Mouse (Mus musculus): Measurements from ENCODE around the gene Ank3. TPM values are rescaled to one million over a fixed set of nuclear protein-coding genes. Genes with fewer than 3 reads are reported as not detected.

Gene Ank3
- polyA plus RNA-seq, 1 experiment from 2014 or later: 10.0 TPM

DNA sequence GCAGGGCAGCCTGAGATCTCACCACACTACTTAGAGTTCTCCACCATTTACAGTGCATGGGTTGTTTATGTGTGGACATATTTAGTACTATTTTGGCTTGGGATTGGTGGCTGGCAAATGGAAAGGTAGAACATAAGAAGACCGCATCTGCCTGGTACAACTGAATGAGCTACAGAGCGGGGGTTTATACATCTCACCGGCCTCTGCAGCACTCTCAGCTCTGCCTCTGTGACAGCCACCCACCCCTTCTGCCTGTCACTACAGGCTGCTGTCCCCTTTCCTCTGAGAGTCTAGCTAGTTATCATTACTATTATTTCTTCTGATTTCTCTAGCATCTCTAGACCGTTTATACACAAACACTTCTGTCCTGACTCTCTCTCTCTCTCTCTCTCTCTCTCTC is 325.6 kb downstream of the Ank3 start:
- H3K27ac ChIP-seq: no peak overlapping the region
- H3K4me3 ChIP-seq: no peak overlapping the region
- H3K36me3 ChIP-seq: no peaks in the 10 kb centered on the region
- no peak for ATAC-seq
- H3K27me3 ChIP-seq (replicated peaks): no peaks in the 10 kb centered on the region
- H3K9me3 ChIP-seq (replicated peaks): no peaks in the 10 kb centered on the region
- H3K4me2 ChIP-seq: no peak overlapping the region
- WGBS (ENCODE audit: insufficient replicate concordance): 71% methylated on average over 4 of the region's 4 CpGs
- H3K9ac ChIP-seq: no peak overlapping the region
- no peaks in the 10 kb centered on the region for H3K4me1 ChIP-seq

- Histone ChIP-seq H3K4me3 (no peak overlapping the region), H3K4me2 (no peak overlapping the region), H3K36me3 (no peaks in the 10 kb centered on the region), H3K9ac (no peak overlapping the region), H3K27me3 (replicated peaks) (no peaks in the 10 kb centered on the region), H3K9me3 (replicated peaks) (no peaks in the 10 kb centered on the region), H3K4me1 (no peaks in the 10 kb centered on the region), H3K27ac (no peak overlapping the region)
- 84% methylated on average over 14 of the region's 14 CpGs for WGBS (ENCODE audit: insufficient replicate concordance)
- no peak for ATAC-seq
Measured at GRCm38 (mm10) chr10:69725078-69725477, 326.5 kb downstream of the Ank3 start.

- Histone ChIP-seq H3K27me3 (replicated peaks) (no peaks in the 10 kb centered on the region), H3K36me3 (no peaks in the 10 kb centered on the region), H3K9ac (no peak overlapping the region), H3K4me1 (no peaks in the 10 kb centered on the region), H3K4me3 (no peak overlapping the region), H3K4me2 (no peak overlapping the region), H3K9me3 (replicated peaks) (no peaks in the 10 kb centered on the region), H3K27ac (no peak overlapping the region)
- no peak for ATAC-seq
- 81% methylated on average over 2 of the region's 2 CpGs for WGBS (ENCODE audit: insufficient replicate concordance)
Measured at GRCm38 (mm10) chr10:69726265-69726664, 327.7 kb downstream of the Ank3 start.

DNA sequence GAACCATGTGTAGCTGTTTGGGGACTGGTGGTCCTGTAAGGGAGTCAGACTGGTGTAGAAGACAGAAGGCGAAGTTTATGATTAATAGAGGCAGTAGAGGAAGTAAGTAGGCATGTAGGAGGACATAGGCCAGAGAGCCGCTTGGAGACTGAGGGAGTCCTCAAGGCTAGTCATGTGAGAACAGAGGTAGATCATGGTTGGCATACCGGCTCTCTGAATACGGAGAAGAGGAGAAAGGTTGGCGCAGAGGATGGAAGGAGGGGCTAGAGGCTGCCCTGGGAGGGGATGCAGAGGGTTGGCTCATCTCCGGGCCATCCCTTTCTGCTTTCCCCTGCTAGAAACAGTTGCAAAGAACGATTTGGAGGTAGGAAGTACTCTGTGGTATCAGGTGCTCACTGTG is 328.2 kb downstream of the Ank3 start:
- no peak overlapping the region for H3K4me2 ChIP-seq
- no peak overlapping the region for H3K9ac ChIP-seq
- ATAC-seq: no peak
- no peaks in the 10 kb centered on the region for H3K4me1 ChIP-seq
- H3K36me3 ChIP-seq: no peaks in the 10 kb centered on the region
- WGBS (ENCODE audit: insufficient replicate concordance): 72% methylated on average over 7 of the region's 7 CpGs
- no peaks in the 10 kb centered on the region for H3K27me3 ChIP-seq (replicated peaks)
- H3K27ac ChIP-seq: no peak overlapping the region
- no peak overlapping the region for H3K4me3 ChIP-seq
- no peaks in the 10 kb centered on the region for H3K9me3 ChIP-seq (replicated peaks)

DNA sequence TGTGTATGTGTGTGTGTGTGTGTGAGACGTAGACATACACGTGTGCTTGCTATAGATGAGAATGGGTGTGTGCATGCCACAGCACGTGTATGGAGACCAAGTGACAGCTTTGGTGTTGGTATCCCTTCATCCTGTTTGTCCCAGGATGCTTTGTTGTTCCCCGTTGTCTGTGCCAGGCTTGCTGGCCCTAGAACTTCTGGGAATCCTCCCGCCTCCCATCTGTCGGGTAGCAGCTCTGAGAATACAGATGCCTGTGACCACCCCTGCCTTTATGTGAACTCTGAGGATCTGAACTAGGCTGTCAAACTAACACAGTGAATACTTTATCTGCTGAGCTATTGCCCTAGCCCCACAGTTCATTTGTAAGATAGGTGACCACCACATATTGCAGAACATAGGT is 330.3 kb downstream of the Ank3 start:
- Histone ChIP-seq H3K36me3 (no peaks in the 10 kb centered on the region), H3K4me3 (no peak overlapping the region), H3K9ac (no peak overlapping the region), H3K27ac (no peak overlapping the region), H3K4me1 (no peaks in the 10 kb centered on the region), H3K4me2 (no peak overlapping the region), H3K9me3 (replicated peaks) (no peaks in the 10 kb centered on the region), H3K27me3 (replicated peaks) (no peaks in the 10 kb centered on the region)
- 71% methylated on average over 6 of the region's 6 CpGs for WGBS (ENCODE audit: insufficient replicate concordance)
- ATAC-seq: no peak

- no peak overlapping the region for H3K9ac ChIP-seq
- no peak overlapping the region for H3K4me3 ChIP-seq
- no peaks in the 10 kb centered on the region for H3K9me3 ChIP-seq (replicated peaks)
- no peak for ATAC-seq
- no peak overlapping the region for H3K4me2 ChIP-seq
- no peaks in the 10 kb centered on the region for H3K4me1 ChIP-seq
- WGBS (ENCODE audit: insufficient replicate concordance): 72% methylated on average over 10 of the region's 10 CpGs
- no peak overlapping the region for H3K27ac ChIP-seq
- no peaks in the 10 kb centered on the region for H3K27me3 ChIP-seq (replicated peaks)
- H3K36me3 ChIP-seq: no peaks in the 10 kb centered on the region
Measured at GRCm38 (mm10) chr10:69730351-69730871, 331.8 kb downstream of the Ank3 start.

DNA sequence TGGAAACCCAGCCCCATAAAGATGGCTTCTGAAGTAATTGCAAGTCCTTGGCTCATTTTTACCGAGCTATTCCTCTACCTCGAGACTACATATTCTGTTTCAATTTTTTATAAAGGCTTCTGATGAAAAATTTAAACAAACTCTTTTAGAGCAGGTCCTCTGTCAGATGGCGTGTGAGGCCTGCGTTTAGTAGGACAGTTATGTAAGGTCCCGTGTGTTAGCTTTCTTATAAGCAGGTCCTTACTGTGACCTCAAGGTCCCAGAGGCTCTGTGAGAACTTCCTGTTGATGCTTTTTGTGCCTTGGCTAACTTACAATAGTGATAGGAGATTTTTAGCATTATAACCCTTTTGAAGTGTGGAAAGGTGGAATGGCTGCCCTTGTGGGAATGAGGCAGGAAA is 332.8 kb downstream of the Ank3 start:
- Histone ChIP-seq H3K27me3 (replicated peaks) (no peaks in the 10 kb centered on the region), H3K4me1 (no peaks in the 10 kb centered on the region), H3K9me3 (replicated peaks) (no peaks in the 10 kb centered on the region), H3K4me2 (no peak overlapping the region), H3K4me3 (no peak overlapping the region), H3K9ac (no peak overlapping the region), H3K27ac (no peak overlapping the region), H3K36me3 (no peaks in the 10 kb centered on the region)
- no peak for ATAC-seq
- 68% methylated on average over 5 of the region's 5 CpGs for WGBS (ENCODE audit: insufficient replicate concordance)

DNA sequence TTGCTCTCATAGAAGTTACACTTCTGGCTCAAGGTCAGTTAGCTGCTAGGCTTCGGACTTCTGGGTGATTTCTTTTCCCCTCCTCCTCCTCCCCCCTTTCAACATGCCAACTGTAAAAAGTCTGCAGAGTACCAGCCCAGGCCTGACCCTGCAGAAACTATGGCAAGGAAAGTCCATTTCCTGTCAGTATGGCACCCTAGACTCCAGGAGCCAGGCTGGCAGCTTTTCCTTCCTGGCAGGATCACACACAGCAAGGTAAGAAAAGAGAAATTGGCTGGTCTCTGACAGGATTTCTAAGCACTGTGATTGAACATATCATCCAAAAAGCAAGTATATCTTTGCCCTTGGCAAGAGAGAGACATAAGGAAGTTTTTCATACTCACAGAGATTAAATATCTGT is 333.3 kb downstream of the Ank3 start:
- Histone ChIP-seq H3K27me3 (replicated peaks) (no peaks in the 10 kb centered on the region), H3K36me3 (no peaks in the 10 kb centered on the region), H3K4me1 (no peaks in the 10 kb centered on the region), H3K4me3 (no peak overlapping the region), H3K9ac (no peak overlapping the region), H3K9me3 (replicated peaks) (no peaks in the 10 kb centered on the region), H3K27ac (no peak overlapping the region), H3K4me2 (no peak overlapping the region)
- WGBS (ENCODE audit: insufficient replicate concordance): 68% methylated on average over 1 of the region's 1 CpGs
- ATAC-seq: no peak

DNA sequence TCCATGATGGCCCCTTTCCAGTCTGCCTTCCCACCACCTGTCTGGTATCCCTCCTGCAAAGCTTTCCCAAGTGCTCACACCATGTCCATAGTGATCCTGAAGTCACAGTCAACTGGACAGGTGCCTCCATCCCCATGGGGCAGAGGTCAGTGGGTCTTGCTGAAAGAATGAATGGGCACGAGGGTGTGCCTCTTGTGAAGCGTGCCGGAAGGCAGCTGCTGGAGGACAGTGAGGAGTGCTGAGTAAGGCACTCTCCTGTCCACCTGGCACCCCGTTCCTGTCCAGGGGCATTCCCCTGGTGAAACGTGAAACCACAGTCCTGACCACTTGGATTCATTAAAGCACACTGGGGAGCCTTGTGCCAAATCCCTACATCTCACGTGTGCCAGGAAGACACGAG is 337.7 kb downstream of the Ank3 start:
- H3K27ac ChIP-seq: no peak overlapping the region
- no peak for ATAC-seq
- H3K4me1 ChIP-seq: no peaks in the 10 kb centered on the region
- no peaks in the 10 kb centered on the region for H3K9me3 ChIP-seq (replicated peaks)
- no peaks in the 10 kb centered on the region for H3K36me3 ChIP-seq
- no peaks in the 10 kb centered on the region for H3K27me3 ChIP-seq (replicated peaks)
- no peak overlapping the region for H3K9ac ChIP-seq
- H3K4me2 ChIP-seq: no peak overlapping the region
- WGBS (ENCODE audit: insufficient replicate concordance): 68% methylated on average over 7 of the region's 7 CpGs
- no peak overlapping the region for H3K4me3 ChIP-seq

DNA sequence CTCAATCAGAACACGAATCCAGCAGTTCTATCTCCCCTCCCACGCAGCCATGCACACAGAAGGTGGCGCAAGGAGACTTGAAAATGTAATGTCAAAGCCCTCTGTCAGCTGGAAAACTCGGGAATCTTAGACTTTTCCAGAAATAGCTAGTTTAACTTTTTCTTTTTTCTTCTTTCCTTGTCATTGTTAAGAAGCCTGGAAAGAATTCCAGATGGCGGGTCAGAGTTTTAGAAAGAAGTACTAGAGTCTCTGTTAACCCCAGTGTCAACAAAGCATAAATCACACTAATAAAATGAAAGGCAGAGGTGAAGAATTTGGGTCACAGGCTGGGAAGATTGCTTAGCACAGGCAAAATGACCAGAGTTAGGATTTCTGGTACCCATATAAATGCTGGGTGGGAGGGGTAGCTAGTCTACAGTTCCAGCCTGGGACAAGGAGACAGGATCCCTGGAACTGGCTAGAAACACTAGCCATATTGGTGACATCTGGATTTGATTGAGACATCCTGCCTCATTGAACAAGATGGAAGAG is 340.2 kb downstream of the Ank3 start:
- Histone ChIP-seq H3K4me3 (no peak overlapping the region), H3K27me3 (replicated peaks) (no peaks in the 10 kb centered on the region), H3K36me3 (no peaks in the 10 kb centered on the region), H3K9me3 (replicated peaks) (no peaks in the 10 kb centered on the region), H3K4me1 (no peaks in the 10 kb centered on the region), H3K9ac (no peak overlapping the region), H3K27ac (no peak overlapping the region), H3K4me2 (no peak overlapping the region)
- ATAC-seq: no peak
- WGBS (ENCODE audit: insufficient replicate concordance): 52% methylated on average over 5 of the region's 5 CpGs

DNA sequence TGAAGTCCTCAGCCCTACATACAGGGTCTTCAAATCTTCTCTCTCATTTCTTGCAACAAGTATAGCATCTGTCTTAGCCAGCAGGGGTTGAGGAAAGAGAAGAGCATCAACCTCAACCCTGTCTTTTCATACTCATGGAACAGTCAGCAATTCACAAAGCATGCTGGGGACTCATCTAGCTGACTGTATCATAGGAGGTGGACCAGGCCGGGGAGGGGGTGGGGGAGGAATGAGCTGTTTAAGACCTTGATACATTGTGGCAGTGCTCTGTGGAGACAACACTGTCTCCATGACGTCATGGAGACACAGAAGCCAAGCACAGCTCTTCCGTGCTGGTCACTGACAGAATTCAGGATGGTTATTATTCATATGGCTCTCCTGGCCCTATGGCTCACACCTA is 344.0 kb downstream of the Ank3 start:
- Histone ChIP-seq H3K4me2 (no peak overlapping the region), H3K27ac (no peak overlapping the region), H3K9me3 (replicated peaks) (no peaks in the 10 kb centered on the region), H3K4me3 (no peak overlapping the region), H3K4me1 (no peaks in the 10 kb centered on the region), H3K36me3 (no peaks in the 10 kb centered on the region), H3K27me3 (replicated peaks) (no peaks in the 10 kb centered on the region), H3K9ac (no peak overlapping the region)
- 63% methylated on average over 3 of the region's 3 CpGs for WGBS (ENCODE audit: insufficient replicate concordance)
- no peak for ATAC-seq

GRCm38 (mm10) chr10:69744181-69744580 is 345.6 kb downstream of the Ank3 start:
- no peak overlapping the region for H3K4me2 ChIP-seq
- no peak overlapping the region for H3K4me3 ChIP-seq
- no peaks in the 10 kb centered on the region for H3K27me3 ChIP-seq (replicated peaks)
- H3K4me1 ChIP-seq: no peaks in the 10 kb centered on the region
- H3K9me3 ChIP-seq (replicated peaks): no peaks in the 10 kb centered on the region
- H3K36me3 ChIP-seq: no peaks in the 10 kb centered on the region
- no peak overlapping the region for H3K9ac ChIP-seq
- ATAC-seq: no peak
- 57% methylated on average over 8 of the region's 8 CpGs for WGBS (ENCODE audit: insufficient replicate concordance)
- H3K27ac ChIP-seq: no peak overlapping the region

DNA sequence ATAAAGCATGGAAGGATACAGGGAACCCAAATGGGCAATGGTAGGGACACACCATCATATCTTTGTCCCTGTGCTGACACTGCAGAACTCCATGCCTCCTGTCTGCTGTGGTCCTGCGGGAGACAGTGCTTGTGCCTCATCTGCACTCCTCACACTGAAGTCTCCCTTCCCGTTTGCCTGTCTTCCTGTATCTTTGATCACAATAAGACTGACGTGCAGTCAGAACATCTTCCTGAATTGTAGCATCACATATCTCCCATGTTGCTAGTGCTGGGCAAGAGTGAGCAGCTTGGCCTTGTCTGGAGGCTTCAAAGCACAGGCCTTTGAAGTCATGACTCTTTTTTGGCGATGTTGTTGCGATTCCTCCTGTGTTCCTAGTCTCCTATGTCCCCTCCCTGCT is 346.3 kb downstream of the Ank3 start:
- no peaks in the 10 kb centered on the region for H3K9me3 ChIP-seq (replicated peaks)
- H3K4me3 ChIP-seq: no peak overlapping the region
- no peaks in the 10 kb centered on the region for H3K27me3 ChIP-seq (replicated peaks)
- H3K36me3 ChIP-seq: no peaks in the 10 kb centered on the region
- 60% methylated on average over 5 of the region's 5 CpGs for WGBS (ENCODE audit: insufficient replicate concordance)
- no peak overlapping the region for H3K4me2 ChIP-seq
- no peak overlapping the region for H3K27ac ChIP-seq
- ATAC-seq: no peak
- H3K4me1 ChIP-seq: no peaks in the 10 kb centered on the region
- no peak overlapping the region for H3K9ac ChIP-seq
